Mouse (Mus musculus) erythroblast, embryonic 14.5 days (primary cell): ENCODE data around the gene Scn1a. TPM values are rescaled to one million over a fixed set of nuclear protein-coding genes. Genes with fewer than 3 reads are reported as not detected.

Experiments used
- H3K27me3 ChIP-seq: 2 replicates; pipeline ENCODE4 v1.6.1; 2012; ENCODE audit warnings: inconsistent platforms; ENCODE audit not compliant: control insufficient read depth
- H3K36me3 ChIP-seq: 2 replicates; pipeline ENCODE4 v1.6.1; 2012; ENCODE audit warnings: mild to moderate bottlenecking, inconsistent platforms; ENCODE audit not compliant: control insufficient read depth
- H3K4me1 ChIP-seq: 2 replicates; pipeline ENCODE4 v1.6.1; 2012; ENCODE audit warnings: inconsistent platforms; ENCODE audit not compliant: control insufficient read depth
- H3K4me3 ChIP-seq: replicated peaks from 2 replicates; pipeline ENCODE3; 2012; ENCODE audit warnings: moderate library complexity, mild to moderate bottlenecking, inconsistent platforms
- H3K9me3 ChIP-seq: 2 replicates; pipeline ENCODE4 v1.6.1; 2012; ENCODE audit warnings: low read length, inconsistent platforms, mixed read lengths; ENCODE audit not compliant: control insufficient read depth
- GATA1 ChIP-seq: IDR thresholded peaks from 2 replicates; pipeline ENCODE4 v1.6.1; 2012; ENCODE audit warnings: low read length, inconsistent platforms, mixed read lengths
- TAL1 ChIP-seq: IDR thresholded peaks from 3 replicates; pipeline ENCODE4 v1.6.1; 2012; ENCODE audit warnings: low read length, inconsistent platforms, mixed read lengths
- polyA plus RNA-seq: library from polyadenylated mRNA; stranded (reverse); fragments of >175 nt; gene quantifications from 2 replicates; pipeline ENCODE4 v1.2.3, GENCODE M21; 2012

The Scn1a gene
- polyA plus RNA-seq = not detected in 2 replicates

GRCm38 (mm10) chr2:66440711-66441110 is at the start of gene Scn1a:
Scn1a (minus strand) TSS chr2:66440840.
- H3K36me3 ChIP-seq = no peaks in the 10 kb centered on the region
- H3K9me3 ChIP-seq = no peaks in the 10 kb centered on the region
- H3K4me1 ChIP-seq = no peaks in the 10 kb centered on the region
- no peak within 1 kb of the TSS for H3K4me3 ChIP-seq
- no peak for TF ChIP-seq GATA1
- TF ChIP-seq TAL1 = no peak
- H3K27me3 ChIP-seq = peaks cover 12% of the 10 kb centered on the region

GRCm38 (mm10) chr2:66478395-66478794 is 37.8 kb upstream of the Scn1a start:
- Histone ChIP-seq H3K27me3 (no peaks in the 10 kb centered on the region), H3K4me1 (no peaks in the 10 kb centered on the region), H3K4me3 (no peak overlapping the region), H3K9me3 (no peaks in the 10 kb centered on the region), H3K36me3 (no peaks in the 10 kb centered on the region)
- no peak for TF ChIP-seq TAL1
- TF ChIP-seq GATA1 = no peak

GRCm38 (mm10) chr2:66473181-66473822 is 32.7 kb upstream of the Scn1a start:
- Histone ChIP-seq H3K4me1 (no peaks in the 10 kb centered on the region), H3K36me3 (no peaks in the 10 kb centered on the region), H3K9me3 (no peaks in the 10 kb centered on the region), H3K27me3 (no peaks in the 10 kb centered on the region), H3K4me3 (no peak overlapping the region)
- TF ChIP-seq TAL1 (no peak), GATA1 (no peak)

- H3K27me3 ChIP-seq = no peaks in the 10 kb centered on the region
- H3K4me1 ChIP-seq = no peaks in the 10 kb centered on the region
- TF ChIP-seq GATA1 = no peak
- no peak for TF ChIP-seq TAL1
- H3K9me3 ChIP-seq = no peaks in the 10 kb centered on the region; the same call in 1 of the 2 replicates
- no peaks in the 10 kb centered on the region for H3K36me3 ChIP-seq
- H3K4me3 ChIP-seq = no peak overlapping the region
These were observed 24.8 kb upstream of the Scn1a start for GRCm38 (mm10) chr2:66465484-66465883.

- no peak for TF ChIP-seq TAL1
- no peak for TF ChIP-seq GATA1
- Histone ChIP-seq H3K4me1 (no peaks in the 10 kb centered on the region), H3K36me3 (no peaks in the 10 kb centered on the region), H3K4me3 (no peak overlapping the region), H3K9me3 (no peaks in the 10 kb centered on the region; the same call in 1 of the 2 replicates), H3K27me3 (no peaks in the 10 kb centered on the region)
These were observed 24.3 kb upstream of the Scn1a start for GRCm38 (mm10) chr2:66464874-66465458.

- Histone ChIP-seq H3K4me1 (no peaks in the 10 kb centered on the region), H3K27me3 (no peaks in the 10 kb centered on the region), H3K9me3 (peaks cover 1% of the 10 kb centered on the region; the same call in 1 of the 2 replicates), H3K4me3 (no peak overlapping the region), H3K36me3 (no peaks in the 10 kb centered on the region)
- TF ChIP-seq TAL1 (no peak), GATA1 (no peak)
These were observed 23.3 kb upstream of the Scn1a start for GRCm38 (mm10) chr2:66463916-66464315.

GRCm38 (mm10) chr2:66462458-66462857 is 21.8 kb upstream of the Scn1a start:
- Histone ChIP-seq H3K4me1 (no peaks in the 10 kb centered on the region), H3K4me3 (no peak overlapping the region), H3K9me3 (peaks cover 2% of the 10 kb centered on the region; the same call in 1 of the 2 replicates), H3K36me3 (no peaks in the 10 kb centered on the region), H3K27me3 (no peaks in the 10 kb centered on the region)
- TF ChIP-seq GATA1 = no peak
- no peak for TF ChIP-seq TAL1

- no peak for TF ChIP-seq GATA1
- TF ChIP-seq TAL1 = no peak
- Histone ChIP-seq H3K36me3 (no peaks in the 10 kb centered on the region), H3K4me1 (no peaks in the 10 kb centered on the region), H3K27me3 (peaks cover 12% of the 10 kb centered on the region), H3K9me3 (no peaks in the 10 kb centered on the region), H3K4me3 (no peak overlapping the region)
These were observed 722 bp downstream of the Scn1a start for GRCm38 (mm10) chr2:66439764-66440471.

GRCm38 (mm10) chr2:66436286-66436685 is 4.4 kb downstream of the Scn1a start:
- no peak overlapping the region for H3K4me3 ChIP-seq
- no peaks in the 10 kb centered on the region for H3K36me3 ChIP-seq
- no peak for TF ChIP-seq GATA1
- TF ChIP-seq TAL1 = no peak
- no peaks in the 10 kb centered on the region for H3K9me3 ChIP-seq
- H3K27me3 ChIP-seq = peaks cover 12% of the 10 kb centered on the region
- no peaks in the 10 kb centered on the region for H3K4me1 ChIP-seq
